Mouse (Mus musculus) telencephalon, adult 2 months (tissue): ENCODE data around the gene Vps39.

Source experiments
- DNase-seq: peaks from one replicate; pipeline ENCODE4 v3.0.0-alpha.2; 2011; ENCODE audit warnings: low read depth, low spot score

Gene Vps39

DNA sequence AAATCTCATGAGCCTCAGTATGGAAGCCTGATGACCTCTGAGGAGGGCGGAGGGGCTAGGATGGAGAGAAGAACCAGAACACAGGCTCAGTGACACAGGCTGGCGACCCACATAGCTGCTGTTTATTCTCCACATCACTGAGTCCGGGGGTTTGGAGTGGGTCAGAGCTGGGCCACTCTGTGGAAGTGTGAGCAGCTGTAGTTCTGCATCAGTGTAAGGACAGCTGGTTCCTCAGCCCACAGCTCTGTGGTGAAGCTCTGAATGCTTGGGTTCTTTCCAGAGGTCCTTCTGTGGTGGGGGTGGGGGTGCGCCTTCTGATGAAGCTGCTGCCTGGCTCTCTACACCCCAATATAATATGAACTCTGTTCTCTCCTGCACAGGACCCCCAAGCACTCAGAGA is 53.1 kb downstream of the Vps39 start:
- no peak for DNase-seq

DNA sequence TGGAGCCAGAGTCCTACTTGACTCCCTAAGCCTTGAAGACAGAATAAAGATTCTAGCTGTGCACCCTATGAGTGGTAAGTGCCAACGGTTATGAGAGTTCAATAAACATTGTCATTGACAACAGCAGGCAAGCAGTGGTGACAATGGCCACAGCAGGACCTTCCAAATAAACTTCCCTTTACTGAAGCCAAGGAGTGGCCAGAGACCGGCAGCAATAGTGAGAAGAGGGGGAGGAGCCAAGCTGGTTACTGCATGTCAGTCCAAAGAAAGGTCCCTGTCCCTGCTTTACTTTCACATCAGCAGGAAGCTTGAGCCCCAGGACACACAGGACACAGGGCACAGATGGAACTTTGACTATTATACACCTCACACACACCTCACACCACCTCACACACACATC is 56.8 kb downstream of the Vps39 start:
- no peak for DNase-seq

DNA sequence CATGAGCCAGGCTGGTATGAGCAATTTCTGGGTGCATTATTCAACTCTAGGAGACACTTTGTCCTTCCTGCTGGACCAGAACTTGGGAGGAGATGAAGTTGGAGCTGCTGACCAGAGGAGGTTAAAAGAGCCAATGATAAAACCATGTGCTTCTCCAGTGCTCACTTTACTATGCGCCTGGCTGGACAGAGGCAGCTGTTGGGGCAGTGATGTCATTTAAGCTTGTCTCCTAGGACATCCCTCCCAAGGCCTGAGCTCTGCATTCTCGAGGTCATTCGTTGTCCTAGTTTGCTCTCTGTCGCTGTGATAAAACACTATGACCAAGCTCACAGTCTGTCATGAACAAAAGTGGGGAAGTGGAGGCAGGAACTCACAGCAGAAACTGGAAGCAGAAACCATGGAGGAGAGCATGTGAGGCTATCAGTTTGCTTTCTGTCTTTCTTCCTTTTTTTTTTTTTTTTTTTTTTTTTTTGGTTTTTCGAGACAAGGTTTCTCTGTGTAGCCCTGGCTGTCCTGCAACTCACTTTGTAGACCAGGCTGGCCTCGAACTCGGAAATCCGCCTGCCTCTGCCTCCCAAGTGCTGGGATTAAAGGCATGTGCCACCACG is 61.4 kb downstream of the Vps39 start:
- no peak for DNase-seq

DNA sequence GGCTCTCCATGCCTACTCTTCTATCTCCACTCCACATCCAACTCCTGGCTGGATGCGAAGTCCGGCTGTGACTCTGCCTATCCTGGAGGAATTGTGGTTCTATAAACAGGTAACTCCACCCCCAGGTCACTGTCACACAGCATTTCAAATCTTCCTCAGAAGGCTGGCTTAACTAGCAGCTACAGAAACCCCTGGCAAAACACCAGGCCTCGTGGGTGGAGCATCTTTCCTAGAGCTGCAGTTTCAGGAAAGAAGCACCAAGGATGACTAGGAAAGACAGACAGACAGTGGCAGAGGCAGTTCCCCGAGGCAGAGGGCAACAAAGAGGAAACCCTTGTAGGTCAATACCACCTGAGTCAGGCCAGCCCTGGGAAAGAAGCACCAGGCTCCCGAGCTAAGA is 63.9 kb downstream of the Vps39 start, which contains the start of gene Pla2g4d:
Gene Pla2g4d, minus strand, starts transcription at position 203 of the 400 bp plus-strand sequence.
- no peak for DNase-seq

DNA sequence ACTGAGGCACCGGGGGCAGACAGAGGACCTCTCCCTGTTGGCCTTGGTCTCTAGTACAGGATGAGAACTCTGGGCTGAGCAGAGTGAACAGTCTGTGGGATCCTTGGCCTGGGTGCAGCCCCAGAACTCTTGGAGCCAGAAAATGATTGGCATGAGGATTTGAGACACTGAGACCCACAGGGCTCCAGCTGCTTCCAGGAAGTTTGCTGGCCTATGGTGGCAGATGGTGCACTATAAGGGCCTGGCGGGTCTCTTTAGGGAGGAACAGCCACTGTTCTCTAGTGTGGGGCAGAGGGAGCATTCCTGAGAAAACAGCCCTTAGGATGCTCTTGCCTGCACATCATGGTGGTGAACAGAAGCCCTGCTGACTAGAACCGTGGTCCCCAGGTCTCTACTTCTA is 64.5 kb downstream of the Vps39 start:
- no peak for DNase-seq

DNA sequence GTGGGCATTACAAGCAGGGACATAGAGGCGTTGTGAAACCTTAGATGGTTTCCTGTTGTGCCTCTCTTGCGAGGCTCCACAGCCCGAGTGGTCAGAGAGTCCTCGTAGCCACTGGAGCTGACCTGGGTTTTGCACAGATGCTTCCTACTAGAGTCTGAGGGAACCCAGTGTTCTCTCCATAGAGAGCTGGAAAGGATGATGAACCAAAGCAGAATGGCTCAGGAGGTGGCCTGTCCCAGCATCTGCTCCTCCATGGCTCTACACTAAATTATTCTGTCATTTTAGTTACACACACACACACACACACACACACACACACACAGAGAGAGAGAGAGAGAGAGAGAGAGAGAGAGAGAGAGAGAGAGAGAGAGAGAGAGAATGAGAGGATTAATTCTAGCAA is 67.3 kb downstream of the Vps39 start:
- DNase-seq, result no peak

DNA sequence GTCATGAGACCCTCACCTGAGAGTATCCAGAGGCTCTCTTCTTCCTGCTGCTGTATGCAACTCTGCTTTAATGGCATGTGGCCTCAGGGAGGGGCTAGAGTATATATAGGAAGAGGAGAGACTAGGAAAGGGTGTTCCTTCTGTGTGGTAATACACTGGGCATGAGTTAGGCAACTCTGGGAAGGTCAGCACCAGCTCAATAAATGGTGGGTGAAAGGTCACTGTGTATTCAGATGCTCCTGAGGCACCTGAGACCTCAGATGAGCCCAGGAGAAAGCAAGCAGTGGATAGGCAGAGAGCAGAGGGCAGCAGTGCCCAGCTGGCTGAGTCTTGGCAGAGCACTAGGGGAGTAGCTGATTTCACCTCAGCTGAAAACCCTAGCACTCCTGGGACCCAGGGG is 68.2 kb downstream of the Vps39 start:
- no peak for DNase-seq

DNA sequence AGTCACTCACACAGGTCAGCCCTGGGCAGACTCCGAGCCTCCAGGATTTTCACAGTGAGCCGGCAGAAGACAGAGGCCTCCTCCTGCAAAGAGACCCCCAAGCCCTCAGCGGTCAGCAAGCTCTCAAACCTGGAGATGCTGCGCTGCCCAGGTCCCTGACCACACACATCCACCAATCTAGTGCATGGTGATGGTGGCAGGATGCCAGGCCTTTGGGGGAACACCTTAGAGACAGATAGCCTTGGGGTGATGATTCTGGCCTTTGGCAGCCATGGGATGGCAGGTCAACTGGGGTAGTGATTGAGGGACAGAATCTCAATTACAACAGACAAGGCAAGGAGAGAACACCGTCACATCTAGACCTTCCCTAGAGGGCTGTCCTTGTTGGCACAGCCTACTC is 68.8 kb downstream of the Vps39 start:
- no peak for DNase-seq

DNA sequence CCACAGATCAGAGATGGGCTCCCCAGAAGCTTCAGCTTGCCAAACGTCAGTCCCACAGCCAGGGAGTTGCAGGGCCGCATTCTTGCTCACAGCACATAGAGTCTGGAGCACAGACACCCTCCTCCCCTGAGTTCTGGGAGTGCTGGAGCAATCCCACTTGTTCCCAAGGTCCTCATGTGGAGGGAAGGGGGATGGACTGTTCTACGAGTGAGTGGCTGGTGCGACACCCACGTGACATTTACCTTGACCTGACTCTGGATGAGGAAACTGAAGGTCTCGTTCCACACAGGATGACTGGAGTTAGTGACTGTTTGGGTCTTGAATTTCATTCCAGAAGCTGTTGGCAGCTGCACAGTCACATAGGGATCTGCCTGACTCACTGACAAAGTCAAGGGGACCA is 69.4 kb downstream of the Vps39 start:
- DNase-seq, result no peak

DNA sequence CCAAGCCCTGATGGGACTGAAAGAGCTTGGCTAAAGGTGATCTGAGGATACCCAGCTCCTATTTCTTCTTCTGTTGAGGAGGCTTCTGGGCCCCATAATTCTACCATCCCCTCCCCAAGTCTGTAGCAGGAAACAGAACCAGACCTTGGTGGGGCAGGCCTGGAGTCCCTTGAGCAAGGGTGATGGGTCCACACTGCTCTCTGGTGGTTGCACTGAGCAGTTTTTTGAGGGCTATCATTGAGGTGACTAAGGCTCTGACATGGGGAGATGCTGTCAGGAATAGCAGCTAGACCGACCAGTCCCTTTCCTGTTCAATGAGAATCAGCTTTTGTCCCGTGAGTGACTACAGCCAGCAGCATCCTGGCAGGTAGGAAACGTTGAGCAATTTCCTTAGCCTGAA is 71.7 kb downstream of the Vps39 start:
- no peak for DNase-seq

DNA sequence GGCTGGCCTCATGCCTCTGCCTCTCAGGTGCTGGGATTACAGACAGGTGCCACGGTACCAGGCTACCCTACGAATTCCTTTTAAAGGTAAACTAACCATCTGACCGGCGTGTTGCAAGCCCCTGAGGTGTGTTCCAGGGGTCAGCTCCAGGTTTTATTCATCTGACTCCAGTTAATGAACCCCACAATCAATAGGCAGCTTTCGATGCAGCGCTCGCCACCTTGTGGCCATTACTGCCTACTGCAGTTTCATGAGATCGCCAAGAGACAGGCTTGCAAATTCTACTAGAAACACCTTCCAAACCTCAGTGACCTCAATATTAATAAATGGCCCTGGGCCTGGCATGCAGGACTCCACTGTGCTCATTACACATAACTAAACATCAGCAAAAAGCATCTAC is 73.0 kb downstream of the Vps39 start:
- no peak for DNase-seq

DNA sequence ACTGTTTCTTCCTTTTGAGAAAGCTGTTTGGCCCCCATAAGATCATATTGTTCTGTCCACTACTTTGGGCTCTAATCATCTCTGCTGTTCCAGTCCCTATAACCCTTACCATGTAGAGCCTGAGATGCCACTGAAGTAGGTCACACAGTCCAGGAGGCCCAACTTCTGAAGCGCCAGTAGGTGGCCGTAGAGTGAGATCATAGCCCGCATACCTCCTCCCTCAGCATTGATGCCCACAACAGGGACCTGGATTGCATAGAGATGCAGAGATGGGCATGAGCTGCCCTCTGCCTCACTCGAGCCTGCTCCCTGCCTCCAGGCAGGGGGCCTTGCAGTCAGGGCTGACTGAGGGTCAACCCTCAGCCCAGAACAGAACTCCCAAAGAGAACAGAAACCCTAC is 76.0 kb downstream of the Vps39 start:
- no peak for DNase-seq

DNA sequence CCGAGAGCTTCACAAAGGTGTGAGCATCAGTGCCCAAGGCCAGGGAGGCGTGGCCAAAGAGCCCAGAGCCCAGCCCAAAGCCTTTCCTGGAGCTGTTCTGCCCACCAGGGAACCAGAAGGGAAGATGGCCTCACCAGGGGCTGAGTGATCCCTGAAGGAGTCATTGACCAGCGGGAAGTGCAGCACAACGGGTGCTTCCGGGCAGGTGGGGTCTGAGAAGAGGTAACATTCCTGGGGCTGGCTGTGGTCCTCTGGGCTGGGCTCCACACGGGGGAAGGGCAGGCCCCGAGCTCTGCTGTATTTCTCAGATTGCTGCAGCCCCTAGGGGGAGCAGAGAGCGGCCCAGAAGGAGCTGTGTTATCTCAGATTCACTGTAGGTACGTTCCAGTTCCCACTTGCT is 84.3 kb downstream of the Vps39 start:
- DNase-seq, result no peak
